Mouse (Mus musculus) right cerebral cortex, postnatal 14 days (tissue): ENCODE results near the gene Shkbp1.
A peak's percentile ranks its signal among the peaks of the same experiment; 100 is the strongest.

Source experiments
- DNase-seq: peaks from one replicate; pipeline ENCODE4 v3.0.0; 2022

Gene Shkbp1

DNA sequence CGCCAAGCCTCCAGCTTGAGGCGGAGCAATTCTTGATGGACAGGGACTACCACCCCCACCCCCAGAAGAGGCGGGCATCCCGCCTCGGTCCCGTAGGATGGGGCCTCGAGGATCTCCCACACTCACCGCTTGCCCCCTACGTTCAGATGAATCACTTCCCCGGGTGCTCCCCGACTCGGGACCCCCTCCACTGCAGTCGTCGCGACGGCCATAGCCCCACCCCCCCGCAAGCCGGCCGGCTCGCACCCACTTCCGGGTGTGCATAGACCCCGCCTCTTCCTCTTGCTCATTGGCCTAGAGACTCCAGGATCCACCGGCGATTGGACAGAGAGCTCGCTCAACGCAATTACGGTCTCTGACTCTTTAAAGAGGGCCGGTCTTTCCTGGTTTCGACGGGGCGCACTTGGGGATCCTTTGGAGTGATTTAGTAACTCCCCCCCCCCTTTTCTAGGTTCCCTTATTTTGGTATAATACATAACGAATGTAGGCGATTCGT, at the start of gene Shkbp1:
Shkbp1 (minus strand) TSS at position 275 of the 496 bp plus-strand sequence.
- peak; percentile 83 for DNase-seq

DNA sequence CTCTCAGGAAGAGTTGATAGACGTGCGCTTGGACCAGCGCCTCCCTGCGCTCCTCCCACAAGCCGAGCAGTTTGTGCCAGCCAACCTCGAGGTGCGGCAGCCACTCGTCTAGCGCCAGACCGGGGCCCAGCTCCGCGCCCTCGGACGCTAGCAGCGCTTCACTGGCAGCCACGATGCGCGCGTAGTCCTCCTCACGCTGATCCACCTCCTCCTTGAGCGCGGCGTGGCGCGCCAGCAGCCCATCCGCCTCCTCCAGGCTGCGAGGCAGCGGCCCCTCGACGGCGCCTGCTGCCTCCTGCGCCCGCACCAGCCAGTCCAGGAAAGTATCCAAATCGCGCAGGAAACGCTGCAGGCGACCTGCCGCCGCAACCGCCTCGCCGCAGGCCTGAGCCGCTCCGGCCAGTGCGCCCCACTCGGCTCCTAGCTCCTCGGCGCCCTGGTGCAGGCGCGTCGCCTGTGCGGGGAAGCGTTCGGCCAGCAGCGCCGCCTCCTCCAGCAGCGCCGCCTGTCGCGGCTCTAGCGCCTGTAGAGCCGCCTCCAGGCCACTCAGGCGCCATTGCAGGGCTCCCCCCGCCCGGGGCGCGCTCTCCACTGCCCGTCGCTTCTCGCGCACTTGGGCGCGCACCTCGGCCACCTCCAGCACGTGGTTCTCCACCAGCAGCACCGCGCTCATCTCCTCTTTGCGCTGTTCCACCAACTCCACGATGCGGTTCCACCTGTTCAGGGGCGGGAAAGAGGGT, 48.6 kb upstream of the Shkbp1 start:
- DNase-seq: no peak

DNA sequence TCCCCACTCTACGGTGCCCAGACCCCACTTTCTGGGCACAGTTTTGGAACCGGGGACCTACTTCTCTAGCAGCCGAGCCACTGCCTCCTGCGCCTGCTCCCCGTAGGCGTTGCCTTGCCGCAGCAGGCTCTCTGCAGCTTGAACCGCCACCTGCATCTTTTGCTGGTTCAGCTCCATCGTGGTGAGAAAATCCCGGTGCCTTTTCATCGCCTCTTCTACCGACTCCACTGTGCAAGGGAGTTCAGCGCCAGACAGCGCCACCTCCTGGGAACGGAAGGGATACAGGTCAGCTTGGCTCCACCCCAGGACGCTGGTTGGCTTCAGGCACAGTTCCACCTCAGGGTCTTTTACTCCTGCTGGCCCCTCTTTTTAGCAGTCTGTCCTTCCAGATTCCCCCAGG, 46.9 kb upstream of the Shkbp1 start:
- peak; percentile 76 for DNase-seq

DNA sequence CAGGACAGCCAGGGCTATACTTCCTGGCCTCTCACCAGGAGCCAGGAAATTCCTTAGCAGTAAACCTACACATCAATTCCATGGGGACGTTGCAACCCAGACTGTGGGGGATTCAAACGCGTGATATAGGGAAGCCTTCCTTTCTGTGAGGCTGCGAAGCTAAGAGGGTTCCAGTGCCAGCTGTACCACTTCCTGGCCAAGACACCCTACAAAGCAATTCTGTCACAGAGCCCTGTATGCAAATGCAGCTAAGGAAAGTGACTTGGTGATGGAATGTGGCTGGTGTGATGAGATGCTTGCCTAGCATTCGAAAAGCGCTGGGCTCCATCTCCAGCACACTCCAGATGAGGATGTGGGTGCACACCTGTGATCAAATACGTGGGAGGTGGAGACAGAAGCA, 44.7 kb upstream of the Shkbp1 start:
- DNase-seq: no peak

DNA sequence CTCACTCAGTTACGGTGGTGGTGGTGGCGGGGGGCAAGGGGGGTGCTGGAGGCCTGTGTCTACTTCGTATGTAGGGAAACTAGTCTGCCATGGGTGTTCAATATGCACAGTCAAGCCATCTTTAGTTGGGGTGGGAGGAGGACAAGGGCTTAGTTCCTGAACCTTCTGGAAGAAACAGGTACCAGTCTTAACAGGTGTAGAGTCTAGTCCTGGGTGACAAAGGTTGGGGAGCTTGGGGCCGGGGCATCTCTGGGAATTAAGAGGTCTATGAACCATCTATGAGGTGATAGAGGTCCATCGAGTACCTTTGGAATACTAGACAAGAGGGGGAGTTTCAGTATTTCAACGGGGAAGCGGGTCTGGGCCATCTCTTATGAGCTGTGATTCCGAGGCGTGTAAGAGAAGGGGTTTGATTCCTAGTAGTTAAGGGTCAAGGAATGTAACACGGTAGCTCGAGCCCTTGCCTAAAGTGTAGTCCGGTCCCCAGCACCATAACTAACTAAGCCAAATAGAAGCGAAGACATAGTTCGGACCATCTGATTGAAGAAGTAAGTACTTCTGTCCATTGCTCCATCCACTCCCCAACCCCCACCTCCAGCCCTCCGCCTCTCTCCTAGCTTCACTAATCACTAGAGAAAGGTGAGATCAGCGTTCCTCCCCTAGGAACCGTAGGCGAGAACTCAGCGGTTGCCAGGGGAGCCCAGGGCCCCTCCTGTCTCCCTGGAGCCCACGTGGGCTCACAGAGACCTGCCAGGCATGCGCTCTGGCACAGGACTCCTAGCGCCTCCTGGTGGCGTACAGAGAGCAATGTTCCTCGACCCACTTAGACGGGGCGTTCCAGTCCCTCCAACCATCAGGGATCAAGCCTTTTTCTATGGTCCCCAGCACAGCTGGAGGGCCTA, 41.5 kb upstream of the Shkbp1 start:
- DNase-seq: peak; percentile 71

DNA sequence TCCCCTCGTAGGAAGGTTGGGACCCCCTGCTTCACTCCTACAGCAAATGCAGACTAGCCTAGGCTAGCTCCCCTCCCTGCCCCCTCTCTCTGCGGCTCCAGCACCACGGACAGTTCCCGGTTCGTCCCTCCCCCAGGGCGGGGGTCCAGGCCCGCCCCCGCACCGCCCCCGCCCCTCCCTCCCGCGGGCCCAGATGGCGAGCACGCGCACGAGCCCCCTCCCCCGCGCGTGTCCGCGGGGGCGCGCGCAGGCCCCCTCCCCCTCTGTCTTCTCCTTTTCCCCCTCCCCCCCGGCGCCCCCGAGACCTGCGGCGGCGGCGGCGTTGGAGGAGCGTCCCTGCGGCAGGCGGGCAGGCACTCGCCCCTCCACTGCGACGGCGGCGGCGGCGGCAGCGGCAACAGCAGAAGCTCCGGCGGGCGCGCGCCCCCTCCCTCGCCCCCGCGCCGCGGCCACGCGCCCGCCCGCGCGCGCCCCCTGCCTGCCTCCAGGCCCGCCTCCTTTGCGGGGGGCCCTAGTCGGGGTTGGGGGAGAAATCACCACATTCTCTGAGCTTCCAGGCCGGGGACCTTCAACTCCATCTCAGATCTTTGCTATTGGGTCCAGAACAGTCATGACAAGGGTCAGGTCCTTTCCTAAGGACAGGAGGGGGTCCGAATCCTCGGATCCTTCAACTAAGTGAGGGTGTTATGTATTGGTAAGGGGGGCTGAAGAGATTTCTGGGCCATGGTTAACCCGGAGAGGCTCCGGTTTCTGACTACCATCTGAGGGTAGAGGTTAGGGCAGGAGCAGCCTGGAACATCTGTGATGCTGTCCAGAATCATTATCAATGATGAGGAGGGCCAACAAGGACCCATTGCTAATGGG, 40.6 kb upstream of the Shkbp1 start:
- peak; percentile 74 for DNase-seq

DNA sequence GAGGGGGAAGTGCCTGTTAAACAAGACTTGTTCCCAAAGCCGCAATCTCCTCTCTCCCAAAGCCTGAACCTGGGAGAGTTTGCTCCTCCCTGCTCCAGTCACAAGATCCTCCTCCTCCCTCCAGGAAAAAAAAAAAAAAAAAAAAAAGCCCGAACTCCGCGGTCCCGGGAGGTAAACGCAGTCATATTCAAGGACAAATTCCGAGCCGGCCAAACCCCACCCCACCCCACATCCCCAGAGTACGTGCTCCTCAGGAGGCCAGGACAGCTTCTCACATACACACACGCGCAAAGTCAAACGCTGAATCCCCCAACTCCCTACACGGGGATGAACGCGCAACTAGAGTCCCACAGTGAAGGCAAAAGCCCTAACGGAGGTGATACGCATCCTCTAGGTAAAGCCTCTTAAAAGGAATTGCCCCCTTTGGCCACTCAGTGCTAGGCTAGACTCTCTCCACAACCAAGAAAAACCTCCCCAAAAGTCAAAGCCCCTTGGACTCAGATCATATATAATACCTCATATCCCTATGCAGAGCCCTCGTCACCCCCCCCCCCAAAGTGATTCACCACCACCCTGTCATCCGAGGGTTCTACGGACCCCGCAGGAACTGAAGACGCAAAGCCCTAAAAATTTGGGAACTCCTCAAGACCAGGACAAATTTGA, 39.8 kb upstream of the Shkbp1 start:
- no peak for DNase-seq

DNA sequence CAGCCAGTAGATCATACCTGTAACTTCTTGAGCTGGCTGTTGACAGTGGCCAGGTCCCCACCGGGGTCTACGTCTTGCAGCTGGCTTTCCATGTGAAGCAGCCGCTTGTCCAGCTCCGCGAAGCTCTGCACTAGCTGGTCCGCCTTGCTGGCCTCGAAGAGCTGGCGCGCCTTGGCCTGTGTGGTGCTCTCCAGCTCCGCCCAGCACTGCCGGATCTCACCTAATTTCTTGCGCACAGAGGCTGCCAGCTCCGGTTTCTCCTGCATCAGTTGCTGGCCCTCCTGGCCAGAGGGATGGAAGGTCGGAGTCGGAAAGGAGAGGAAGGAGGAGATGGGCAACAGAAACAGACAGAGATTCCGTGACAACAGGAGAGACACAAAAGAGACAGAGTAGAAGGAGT, 35.6 kb upstream of the Shkbp1 start:
- no peak for DNase-seq

DNA sequence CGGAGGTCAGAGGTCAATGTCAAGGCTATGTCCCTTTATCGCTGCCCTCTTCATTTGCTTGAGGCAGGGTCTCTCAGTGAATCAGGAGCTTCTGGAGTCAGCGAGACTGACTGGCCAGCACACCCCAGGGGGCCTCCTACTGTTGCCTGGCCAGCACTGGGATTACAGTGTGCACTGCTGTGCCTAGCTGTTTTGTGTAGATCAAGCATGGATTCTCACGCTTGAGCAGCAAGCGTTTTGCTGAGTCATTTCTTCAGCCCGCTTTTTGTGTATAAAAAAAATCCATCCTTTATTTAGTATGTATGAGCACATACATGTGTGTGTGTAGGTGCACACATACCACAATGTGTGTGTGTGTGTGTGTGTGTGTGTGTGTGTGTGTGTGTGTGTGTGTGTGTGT, 33.4 kb upstream of the Shkbp1 start:
- DNase-seq: no peak

DNA sequence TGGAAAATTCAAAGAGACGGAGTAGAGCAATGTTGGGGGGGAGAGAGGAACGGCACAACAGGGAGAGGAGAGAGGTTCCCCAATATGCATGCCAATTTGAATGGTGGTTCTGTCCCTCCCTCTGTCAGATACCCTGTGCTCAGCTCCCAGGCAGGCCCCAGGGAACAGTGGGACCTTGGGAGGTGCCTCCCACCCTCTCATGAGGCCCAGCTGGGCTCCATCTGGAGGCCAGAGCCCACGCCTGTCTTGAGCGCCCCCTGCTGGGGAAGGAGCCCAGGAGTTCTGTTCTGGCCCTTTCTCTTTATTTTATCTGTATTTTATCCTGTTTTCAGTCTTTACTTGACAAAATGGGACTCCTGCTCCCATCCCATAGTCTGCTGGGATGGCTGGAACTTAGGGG, 28.9 kb upstream of the Shkbp1 start:
- peak; percentile 72 for DNase-seq

DNA sequence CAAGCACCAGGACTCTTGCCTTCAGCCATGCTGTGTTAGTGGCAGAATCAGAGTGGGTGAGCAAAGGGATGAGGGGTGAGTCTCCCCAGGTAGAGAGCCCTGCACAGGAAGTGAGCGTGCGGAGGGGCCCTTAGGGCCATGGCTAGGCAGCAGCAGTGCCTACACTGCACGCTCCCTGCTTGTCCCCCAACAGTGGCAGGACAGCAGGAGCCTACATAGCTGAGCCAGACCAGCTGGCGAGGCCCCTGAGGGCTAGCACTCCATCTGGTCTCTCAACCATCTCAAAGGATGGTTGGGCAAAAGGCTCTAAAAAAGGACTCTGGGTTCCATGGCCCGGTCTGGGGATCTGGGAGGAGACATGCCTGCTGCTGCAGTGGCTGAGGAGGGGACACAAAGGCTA, 28.3 kb upstream of the Shkbp1 start:
- DNase-seq: no peak

DNA sequence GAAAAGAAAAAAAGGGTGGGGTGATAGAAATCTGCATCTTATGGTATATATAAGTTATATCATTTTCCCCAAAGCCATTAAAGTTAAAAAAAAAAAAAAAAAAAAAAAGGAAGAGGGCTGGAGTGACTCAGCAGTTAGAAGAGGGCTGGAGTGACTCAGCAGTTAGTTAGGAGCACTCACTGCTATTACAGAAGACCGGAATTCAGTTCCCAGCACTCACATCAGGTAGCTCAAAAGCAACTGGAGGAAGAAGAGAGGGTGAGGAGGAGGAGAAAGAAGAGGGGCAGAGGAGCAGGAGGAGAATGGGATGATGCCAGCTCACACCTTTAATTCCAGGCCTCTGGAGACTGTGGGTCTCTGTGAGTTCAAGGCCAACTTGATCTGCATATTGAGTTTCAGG, 27.4 kb upstream of the Shkbp1 start:
- DNase-seq: no peak

DNA sequence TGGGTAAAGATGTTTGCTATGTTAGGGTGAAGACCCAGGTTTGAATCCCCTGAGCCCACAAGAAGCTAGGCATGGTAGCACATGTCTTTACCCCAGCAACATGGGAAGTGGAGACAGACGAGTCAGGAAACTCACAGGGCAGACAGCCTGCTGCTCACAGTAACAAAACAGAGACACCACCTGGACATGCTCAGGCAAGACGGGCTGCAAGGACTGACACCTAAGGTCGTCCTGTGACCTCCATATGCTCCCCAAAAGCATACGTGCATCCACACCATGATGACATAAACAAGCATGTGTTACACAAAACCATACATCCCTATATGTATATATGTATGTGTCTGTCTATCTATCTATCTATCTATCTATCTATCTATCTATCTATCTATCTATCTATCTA, 25.7 kb upstream of the Shkbp1 start:
- no peak for DNase-seq

DNA sequence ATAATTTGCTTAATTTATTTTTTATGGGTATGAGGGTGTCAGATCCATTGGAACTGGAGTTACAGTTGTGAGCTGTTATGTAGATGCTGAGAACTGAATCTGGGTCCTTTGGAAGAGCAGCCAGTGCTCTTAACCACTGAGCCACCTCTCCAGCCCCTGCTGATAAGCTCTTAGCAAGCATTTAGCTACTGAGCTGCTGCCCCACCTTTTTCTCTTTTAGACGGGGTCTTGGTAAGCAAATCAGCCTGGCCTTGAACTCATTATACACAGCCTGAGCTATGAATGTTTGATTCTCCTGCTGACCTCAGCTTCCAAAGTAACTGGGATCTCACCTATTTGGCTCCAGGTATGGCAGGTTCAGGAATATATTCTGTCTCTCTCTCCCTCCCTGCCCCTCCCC, 25.2 kb upstream of the Shkbp1 start:
- no peak for DNase-seq

DNA sequence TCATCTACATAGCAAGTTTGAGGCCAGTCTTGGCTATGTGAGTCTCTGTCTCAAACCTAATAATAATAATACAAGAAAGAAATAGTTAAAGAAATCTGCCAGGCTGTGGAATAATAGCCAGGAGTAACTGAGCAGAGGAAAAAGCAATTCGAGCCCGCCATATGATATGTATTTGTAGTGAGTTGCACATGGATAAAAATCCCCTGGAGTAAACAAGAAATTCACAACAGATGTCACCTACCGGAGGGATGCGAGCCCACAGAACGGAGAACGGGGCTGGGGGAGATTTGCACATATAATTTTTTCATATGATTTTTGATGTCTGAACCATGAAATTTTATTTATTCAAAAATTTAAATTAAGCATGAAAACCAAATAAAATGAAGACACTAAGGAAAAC, 24.0 kb upstream of the Shkbp1 start:
- no peak for DNase-seq

DNA sequence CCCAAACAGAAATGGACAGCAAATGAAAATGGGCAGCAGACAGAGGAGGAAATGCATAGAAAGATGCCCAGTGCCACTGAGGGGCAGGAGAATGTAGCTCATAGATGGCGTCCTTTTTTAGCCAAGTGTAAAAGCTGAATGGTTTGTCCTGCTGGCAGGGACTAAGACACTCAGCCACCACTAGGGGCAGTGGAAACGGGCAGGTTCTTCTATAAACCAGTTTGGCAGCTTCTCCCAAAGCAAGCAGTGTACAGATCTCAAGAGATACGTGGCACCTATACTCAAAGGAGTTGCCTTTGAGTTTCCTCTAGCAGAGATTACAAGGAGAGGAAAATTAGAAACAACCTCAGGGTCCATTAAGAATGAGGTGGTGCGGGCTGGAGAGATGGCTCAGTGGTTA, 22.6 kb upstream of the Shkbp1 start:
- peak; percentile 61 for DNase-seq

DNA sequence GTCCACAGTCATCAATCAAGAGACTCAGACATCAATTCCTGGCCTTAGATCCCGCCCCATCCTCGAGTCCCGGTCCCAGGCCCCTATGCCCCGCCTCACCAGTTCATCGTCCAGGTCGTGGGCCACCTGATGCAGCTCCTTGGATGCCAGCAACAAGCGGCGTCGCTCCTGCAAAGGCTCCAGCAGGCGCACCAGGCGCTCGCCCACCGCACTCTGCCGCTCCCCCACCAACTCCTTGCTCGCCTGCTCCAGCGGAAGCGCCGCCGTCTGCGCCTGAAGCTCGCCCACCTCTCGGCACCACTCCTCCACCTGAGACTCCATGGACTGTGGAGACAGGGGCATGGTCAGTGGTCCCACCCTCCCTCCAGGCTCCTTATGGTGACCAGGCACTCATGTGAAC, 19.5 kb upstream of the Shkbp1 start:
- peak; percentile 68 for DNase-seq

DNA sequence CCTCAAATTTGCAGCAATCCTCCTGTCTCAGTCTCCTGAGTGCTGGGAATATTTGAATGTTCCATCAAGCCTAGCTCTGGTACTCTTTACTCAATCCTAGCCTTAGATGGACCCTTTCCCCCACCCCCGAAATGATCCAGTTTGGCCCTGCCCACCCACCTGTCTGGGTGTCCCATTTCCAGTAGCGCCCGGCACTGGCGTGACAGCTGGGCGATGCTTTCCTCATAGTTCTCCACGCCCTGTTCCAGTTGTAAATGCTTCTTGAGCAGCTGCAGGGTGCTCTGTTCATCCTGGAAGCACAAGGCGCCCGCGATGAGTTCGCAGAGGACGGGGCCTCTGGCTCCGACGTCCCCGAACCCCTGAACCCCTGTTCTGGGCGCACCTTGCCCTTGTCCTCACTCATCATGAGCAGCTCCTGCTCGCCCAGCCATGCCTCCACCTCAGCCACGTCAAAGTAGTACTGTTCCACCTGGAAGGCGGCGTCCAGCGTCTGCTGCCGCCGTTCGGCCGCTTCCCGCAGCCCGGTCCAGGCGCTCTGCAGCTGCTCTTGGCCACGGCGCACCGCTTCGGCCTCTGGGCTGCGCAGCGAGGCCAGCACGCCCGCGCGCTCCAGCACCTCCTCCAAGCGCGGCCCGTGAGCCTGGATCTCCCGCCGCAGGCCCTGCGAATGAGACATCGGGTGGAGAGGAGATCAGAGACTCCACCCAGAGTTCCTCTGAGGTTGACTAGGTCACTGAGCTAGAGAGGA, 16.1 kb upstream of the Shkbp1 start:
- no peak for DNase-seq

DNA sequence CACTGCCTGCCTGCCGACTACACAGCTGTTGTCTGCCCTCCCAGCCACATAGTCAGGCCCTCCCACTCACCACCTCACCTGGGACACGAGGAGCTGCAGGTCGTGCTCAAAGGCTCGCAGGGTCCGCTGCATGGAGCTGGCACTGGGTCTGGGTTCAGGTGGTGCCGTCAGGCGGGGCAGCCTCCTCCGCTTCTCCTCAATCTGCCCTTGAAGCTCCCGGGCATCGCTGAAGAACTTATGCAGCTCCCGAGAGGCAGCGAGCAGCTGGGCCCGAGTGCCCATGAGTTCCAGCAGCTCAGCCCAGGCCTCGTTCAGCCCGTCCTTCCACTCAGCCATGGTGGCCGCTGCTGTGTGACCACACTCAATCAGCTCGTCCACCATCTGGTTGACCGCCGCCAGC, 13.3 kb upstream of the Shkbp1 start:
- no peak for DNase-seq

DNA sequence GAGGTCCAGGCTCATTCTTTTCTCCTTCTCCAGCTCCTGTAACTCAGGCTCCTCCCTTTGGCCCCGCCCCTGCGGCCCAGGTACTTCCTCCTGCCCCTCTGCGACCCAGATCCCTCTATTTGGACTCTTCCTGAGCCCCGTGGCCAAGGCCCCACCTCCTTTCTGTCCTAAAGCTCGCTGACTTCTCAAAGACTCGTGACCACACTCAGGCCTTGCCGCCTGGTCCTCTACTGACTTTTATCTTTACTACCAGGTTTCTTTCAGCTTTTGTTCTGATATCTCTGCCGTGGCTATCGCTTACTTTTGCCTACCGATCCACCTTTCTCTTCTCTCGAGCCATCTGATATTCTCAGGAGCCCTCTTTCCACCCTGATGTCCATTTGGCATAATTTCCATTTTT, 12.2 kb upstream of the Shkbp1 start:
- DNase-seq: no peak

DNA sequence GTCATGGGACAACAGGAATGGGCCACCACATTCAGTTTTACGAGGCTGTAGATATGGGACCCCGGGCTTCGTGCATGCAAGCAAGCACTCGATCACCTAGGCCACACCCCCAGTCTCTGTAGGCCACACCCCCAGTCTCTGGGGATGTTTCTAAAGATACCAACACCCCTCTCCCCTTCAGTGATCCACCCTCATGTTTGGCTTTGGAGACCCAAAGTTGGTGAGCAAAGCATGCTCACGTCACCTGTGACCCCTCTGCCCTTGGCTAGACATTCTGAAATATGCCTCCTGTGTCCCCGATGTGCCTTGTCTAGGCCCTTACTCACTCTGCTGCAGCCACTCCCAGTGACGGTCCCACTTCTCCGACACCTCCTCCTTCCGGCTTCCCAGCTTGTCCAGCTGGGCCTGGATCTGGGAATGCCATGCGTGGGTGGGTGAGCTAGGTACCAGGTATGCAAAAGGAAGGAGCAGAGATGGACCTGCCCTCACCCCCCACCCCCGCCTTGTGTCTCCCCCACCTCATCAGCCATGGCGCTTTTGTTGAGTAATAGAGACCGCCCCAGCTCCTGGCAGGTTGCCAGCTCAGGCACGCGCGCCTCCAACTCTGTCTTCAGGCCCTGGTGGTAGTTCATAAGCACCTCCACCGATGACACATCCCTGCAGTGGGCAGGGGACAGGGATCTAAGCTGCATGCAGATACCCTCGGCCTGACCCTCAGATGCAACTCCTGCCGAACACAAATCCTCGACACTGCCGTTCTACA, 10.4 kb upstream of the Shkbp1 start:
- DNase-seq: peak; percentile 50
